Mouse (Mus musculus) layer of hippocampus, adult 2 months (tissue): ENCODE data around the gene Phxr2. TPM values are rescaled to one million over a fixed set of nuclear protein-coding genes. Genes with fewer than 3 reads are reported as not detected.
"Not testable (repeated sequence)": the region's sequence is repeated elsewhere in the genome, so short reads cannot be mapped to it uniquely, and the experiment has no call there.

Experiments
- DNase-seq, 2 experiments: peaks; one replicate each; pipeline ENCODE4 v3.0.0; 2022; ENCODE audit warnings: low spot score in 2 of 2
- H3K27ac ChIP-seq: fragments of 200-600 bp; 2 replicates; pipeline ENCODE4 v1.8.1; 2022
- H3K4me3 ChIP-seq: fragments of 200-600 bp; 2 replicates; pipeline ENCODE4 v1.8.1; 2022; ENCODE audit warnings: mild to moderate bottlenecking
- CTCF ChIP-seq: fragments of 200-600 bp; conservative IDR thresholded peaks from 2 replicates; pipeline ENCODE4 v1.8.1; 2022; ENCODE audit warnings: antibody characterized with exemption, mild to moderate bottlenecking, moderate library complexity
- long read RNA-seq, 2 experiments: library from polyadenylated mRNA; stranded (forward); transcript quantifications; one replicate each; pipeline ENCODE4 v2.0.0; 2021; ENCODE audit warnings: borderline mapping rate in 2 of 2
- total RNA-seq, 2 experiments: library from RNA; stranded (reverse); gene quantifications; 2 replicates each; pipeline ENCODE4 v1.2.3; 2021

Gene Phxr2
- not detected for total RNA-seq
- long read RNA-seq, experiment 1 = 0 reads
- long read RNA-seq, experiment 2 = 0 reads

- no peak within 1 kb of the TSS for H3K4me3 ChIP-seq
- no peak for TF ChIP-seq CTCF
- no peak for DNase-seq
- no peak within 1 kb of the TSS for H3K27ac ChIP-seq
These were observed at the start of gene Phxr2 for GRCm38 (mm10) chr10:99126225-99126624. Gene Phxr2 (minus strand): TSS chr10:99126325.

- no peak overlapping the region for H3K27ac ChIP-seq
- TF ChIP-seq CTCF = no peak
- no peak for DNase-seq
- H3K4me3 ChIP-seq = no peak overlapping the region
These were observed 46.9 kb upstream of the Phxr2 start for GRCm38 (mm10) chr10:99172906-99173507.

GRCm38 (mm10) chr10:99171961-99172497, 45.9 kb upstream of the Phxr2 start:
- peak overlapping the region; percentile 20; the same call in 1 of the 2 replicates for H3K4me3 ChIP-seq
- TF ChIP-seq CTCF = no peak; the same call in 1 of the 2 replicates
- peak overlapping the region; percentile 77 for H3K27ac ChIP-seq
- no peak for DNase-seq

- H3K27ac ChIP-seq = peak overlapping the region; percentile 66
- DNase-seq = no peak
- H3K4me3 ChIP-seq = no peak overlapping the region
- no peak for TF ChIP-seq CTCF
These were observed 43.6 kb upstream of the Phxr2 start for GRCm38 (mm10) chr10:99169765-99170129.

GRCm38 (mm10) chr10:99168840-99169764, 43.0 kb upstream of the Phxr2 start:
- no peak for DNase-seq
- TF ChIP-seq CTCF = peak; percentile 49
- no peak overlapping the region for H3K4me3 ChIP-seq
- H3K27ac ChIP-seq = peak overlapping the region; percentile 66

- Histone ChIP-seq H3K4me3 (no peak overlapping the region), H3K27ac (no peak overlapping the region)
- peak; percentile 24 for TF ChIP-seq CTCF
- no peak for DNase-seq
These were observed 42.3 kb upstream of the Phxr2 start for GRCm38 (mm10) chr10:99168404-99168803.

GRCm38 (mm10) chr10:99166392-99166791, 40.3 kb upstream of the Phxr2 start:
- peak; percentile 71 for TF ChIP-seq CTCF
- Histone ChIP-seq H3K4me3 (no peak overlapping the region), H3K27ac (peak overlapping the region; percentile 53; the same call in 1 of the 2 replicates)
- DNase-seq = peak; percentile 53 to 59

GRCm38 (mm10) chr10:99165751-99166282, 39.7 kb upstream of the Phxr2 start:
- DNase-seq = no peak
- Histone ChIP-seq H3K27ac (no peak overlapping the region), H3K4me3 (no peak overlapping the region)
- no peak for TF ChIP-seq CTCF

- peak in 1 of 2 experiments; percentile 44 for DNase-seq
- Histone ChIP-seq H3K27ac (no peak overlapping the region), H3K4me3 (no peak overlapping the region)
- TF ChIP-seq CTCF = peak; percentile 74
These were observed 38.8 kb upstream of the Phxr2 start for GRCm38 (mm10) chr10:99164871-99165477.

- no peak for TF ChIP-seq CTCF
These were observed 36.9 kb upstream of the Phxr2 start for GRCm38 (mm10) chr10:99163002-99163401.

GRCm38 (mm10) chr10:99161987-99162582, 36.0 kb upstream of the Phxr2 start:
- DNase-seq = peak in 1 of 2 experiments; percentile 43
- H3K4me3 ChIP-seq = no peak overlapping the region
- peak; percentile 88 for TF ChIP-seq CTCF
- H3K27ac ChIP-seq = no peak overlapping the region

More at GRCm38 (mm10) chr10:99163002-99163401, 36.9 kb upstream of the Phxr2 start:
- H3K4me3 ChIP-seq = no peak overlapping the region
- no peak overlapping the region for H3K27ac ChIP-seq
- DNase-seq = no peak

GRCm38 (mm10) chr10:99157697-99158096, 31.6 kb upstream of the Phxr2 start:
- H3K27ac ChIP-seq, DNase-seq, H3K4me3 ChIP-seq: not testable (repeated sequence)
